Mouse (Mus musculus): ENCODE measurements around the gene Slc29a1.

Gene Slc29a1

GRCm38 (mm10) chr17:45550253-45550652 lies 49.2 kb downstream of the Slc29a1 start:
- no peak for DNase-seq (ENCODE audit: low spot score)

GRCm38 (mm10) chr17:45549617-45550181 lies 49.7 kb downstream of the Slc29a1 start, which contains the start of gene Tmem151b:
TSS of gene Tmem151b (minus strand) at chr17:45549677.
- no peak for DNase-seq (ENCODE audit: low spot score)

- no peak for DNase-seq (ENCODE audit: low spot score)
These were observed 50.6 kb downstream of the Slc29a1 start for GRCm38 (mm10) chr17:45548541-45549512.

GRCm38 (mm10) chr17:45547461-45548190 lies 51.8 kb downstream of the Slc29a1 start:
- DNase-seq (ENCODE audit: low spot score): no peak

GRCm38 (mm10) chr17:45546941-45547340 lies 52.5 kb downstream of the Slc29a1 start:
- no peak for DNase-seq (ENCODE audit: low spot score)

GRCm38 (mm10) chr17:45545278-45545961 lies 54.0 kb downstream of the Slc29a1 start:
- no peak for DNase-seq (ENCODE audit: low spot score)

- DNase-seq (ENCODE audit: low spot score): no peak
These were observed 54.5 kb downstream of the Slc29a1 start for GRCm38 (mm10) chr17:45544873-45545277.

GRCm38 (mm10) chr17:45544001-45544872 lies 55.2 kb downstream of the Slc29a1 start:
- DNase-seq (ENCODE audit: low spot score): no peak

GRCm38 (mm10) chr17:45543115-45543514 lies 56.3 kb downstream of the Slc29a1 start:
- DNase-seq (ENCODE audit: low spot score): no peak

GRCm38 (mm10) chr17:45542705-45543104 lies 56.7 kb downstream of the Slc29a1 start:
- DNase-seq (ENCODE audit: low spot score): no peak

- DNase-seq (ENCODE audit: low spot score): no peak
These were observed 57.3 kb downstream of the Slc29a1 start for GRCm38 (mm10) chr17:45542129-45542528.

GRCm38 (mm10) chr17:45539664-45540063 lies 59.7 kb downstream of the Slc29a1 start:
- DNase-seq (ENCODE audit: low spot score): no peak

- DNase-seq (ENCODE audit: low spot score): no peak
These were observed 61.0 kb downstream of the Slc29a1 start for GRCm38 (mm10) chr17:45538394-45538793.

GRCm38 (mm10) chr17:45536264-45536663 lies 63.1 kb downstream of the Slc29a1 start:
- no peak for DNase-seq (ENCODE audit: low spot score)
